Mouse (Mus musculus): ENCODE results near the gene Btn1a1. TPM values are rescaled to one million over a fixed set of nuclear protein-coding genes. Genes with fewer than 3 reads are reported as not detected.

Btn1a1 gene
- polyA plus RNA-seq, 1 experiment from 2014 or later = 0.08 TPM

DNA sequence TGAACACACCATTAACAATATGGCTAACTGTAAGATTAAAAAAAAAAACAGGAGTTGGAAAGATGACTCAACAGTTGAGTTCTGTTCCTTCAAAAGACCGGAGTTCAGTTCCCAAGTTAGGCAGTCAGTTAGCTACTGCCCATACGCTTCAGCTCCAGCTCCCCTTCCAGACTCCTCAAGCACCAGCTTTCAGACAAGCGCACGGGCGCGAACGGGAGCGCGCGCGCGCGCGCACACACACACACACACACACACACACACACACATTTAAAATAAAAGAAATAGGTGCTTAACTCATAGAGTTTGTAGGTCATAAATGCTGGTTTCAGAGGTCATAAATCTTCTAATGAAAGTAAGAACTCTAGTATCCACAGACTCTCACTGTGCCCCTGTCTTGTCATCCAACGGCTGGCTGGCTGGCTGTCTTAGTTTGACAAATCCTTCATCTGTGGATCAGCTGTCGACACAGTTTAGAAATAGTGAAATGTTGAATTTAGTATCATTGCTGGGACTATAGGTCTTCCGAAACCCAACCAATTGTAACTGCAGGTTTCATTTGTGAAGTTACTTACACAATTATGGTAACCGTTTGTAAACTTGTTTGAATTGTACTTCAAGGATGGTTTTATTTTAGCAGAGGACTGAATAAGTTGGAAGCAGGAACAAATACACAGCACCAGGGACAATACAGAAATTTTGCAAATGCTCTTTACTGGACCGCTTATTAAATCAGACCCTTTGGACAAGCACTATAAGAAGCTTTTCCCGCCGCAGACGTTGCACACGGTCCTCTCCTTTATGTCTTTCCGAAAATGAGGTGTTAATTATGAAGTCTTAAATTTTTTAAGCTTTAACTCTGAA is 16.2 kb downstream of the Btn1a1 start:
- H3K4me3 ChIP-seq = peak overlapping the region; percentile 50
- peaks cover 13% of the 10 kb centered on the region for H3K4me1 ChIP-seq
- H3K9me3 ChIP-seq = no peaks in the 10 kb centered on the region
- no peak for ATAC-seq (replicated peaks)
- H3K36me3 ChIP-seq = no peaks in the 10 kb centered on the region
- H3K27me3 ChIP-seq = no peaks in the 10 kb centered on the region
- H3K27ac ChIP-seq (replicated peaks) = peak overlapping the region; percentile 76
- peak overlapping the region; percentile 68 for H3K9ac ChIP-seq (replicated peaks)
- under 1% methylated on average over 24 of the region's 24 CpGs for WGBS
- H3K4me2 ChIP-seq (replicated peaks) = peak overlapping the region; percentile 66

DNA sequence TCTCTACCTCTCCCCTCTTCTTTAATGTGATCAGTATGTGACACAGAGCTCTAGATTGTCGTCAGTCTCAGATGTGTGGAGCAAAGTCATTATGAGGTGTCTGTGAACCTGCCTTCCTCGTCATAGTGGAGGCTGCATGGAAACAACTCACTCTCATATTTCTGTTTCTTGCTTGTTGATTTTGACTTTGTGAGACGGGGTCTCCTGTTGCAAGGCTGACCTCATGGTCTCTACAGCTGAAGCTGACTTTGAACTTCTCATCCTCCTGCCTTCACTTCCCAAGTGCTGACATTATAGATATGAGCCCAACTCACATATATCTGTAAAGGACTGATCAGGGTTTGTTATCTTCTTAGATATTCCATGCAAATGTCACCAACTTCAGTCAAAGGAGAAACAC is 16.9 kb downstream of the Btn1a1 start:
- ATAC-seq (replicated peaks) = no peak
- Histone ChIP-seq H3K27ac (replicated peaks) (no peak overlapping the region), H3K27me3 (no peaks in the 10 kb centered on the region), H3K4me3 (peak overlapping the region; percentile 50), H3K4me1 (peaks cover 19% of the 10 kb centered on the region), H3K36me3 (no peaks in the 10 kb centered on the region), H3K4me2 (replicated peaks) (peak overlapping the region; percentile 66), H3K9ac (replicated peaks) (no peak overlapping the region), H3K9me3 (no peaks in the 10 kb centered on the region)
- WGBS = 61% methylated on average over 3 of the region's 3 CpGs

DNA sequence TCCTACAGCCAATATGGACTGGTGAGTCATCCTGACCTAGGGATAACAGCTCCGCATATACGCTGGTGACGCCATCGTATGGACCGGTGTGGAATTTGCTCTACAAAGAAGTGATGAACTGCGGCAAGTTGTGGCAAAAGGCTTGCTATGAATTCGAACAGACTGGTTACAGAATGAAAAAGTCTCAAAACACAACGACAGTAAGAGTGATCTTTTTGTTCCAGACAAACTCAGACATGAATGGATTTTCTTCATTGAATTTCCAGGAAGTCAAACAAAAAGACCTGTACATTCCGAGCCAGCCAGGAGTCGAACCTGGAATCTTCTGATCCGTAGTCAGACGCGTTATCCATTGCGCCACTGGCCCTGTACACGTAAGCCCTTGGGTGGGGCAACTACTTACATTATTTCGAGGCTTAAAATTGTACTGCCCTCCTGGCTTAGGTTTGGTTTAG is 19.2 kb downstream of the Btn1a1 start:
- H3K4me2 ChIP-seq (replicated peaks) = peak overlapping the region; percentile 47
- peaks cover 19% of the 10 kb centered on the region for H3K4me1 ChIP-seq
- peak overlapping the region; percentile 99 for H3K27ac ChIP-seq (replicated peaks)
- H3K9me3 ChIP-seq = no peaks in the 10 kb centered on the region
- no peaks in the 10 kb centered on the region for H3K27me3 ChIP-seq
- peak overlapping the region; percentile 95 for H3K9ac ChIP-seq (replicated peaks)
- peak overlapping the region; percentile 87 for H3K4me3 ChIP-seq
- no peaks in the 10 kb centered on the region for H3K36me3 ChIP-seq
- peak; percentile 71 for ATAC-seq (replicated peaks)
- under 1% methylated on average over 16 of the region's 16 CpGs for WGBS

DNA sequence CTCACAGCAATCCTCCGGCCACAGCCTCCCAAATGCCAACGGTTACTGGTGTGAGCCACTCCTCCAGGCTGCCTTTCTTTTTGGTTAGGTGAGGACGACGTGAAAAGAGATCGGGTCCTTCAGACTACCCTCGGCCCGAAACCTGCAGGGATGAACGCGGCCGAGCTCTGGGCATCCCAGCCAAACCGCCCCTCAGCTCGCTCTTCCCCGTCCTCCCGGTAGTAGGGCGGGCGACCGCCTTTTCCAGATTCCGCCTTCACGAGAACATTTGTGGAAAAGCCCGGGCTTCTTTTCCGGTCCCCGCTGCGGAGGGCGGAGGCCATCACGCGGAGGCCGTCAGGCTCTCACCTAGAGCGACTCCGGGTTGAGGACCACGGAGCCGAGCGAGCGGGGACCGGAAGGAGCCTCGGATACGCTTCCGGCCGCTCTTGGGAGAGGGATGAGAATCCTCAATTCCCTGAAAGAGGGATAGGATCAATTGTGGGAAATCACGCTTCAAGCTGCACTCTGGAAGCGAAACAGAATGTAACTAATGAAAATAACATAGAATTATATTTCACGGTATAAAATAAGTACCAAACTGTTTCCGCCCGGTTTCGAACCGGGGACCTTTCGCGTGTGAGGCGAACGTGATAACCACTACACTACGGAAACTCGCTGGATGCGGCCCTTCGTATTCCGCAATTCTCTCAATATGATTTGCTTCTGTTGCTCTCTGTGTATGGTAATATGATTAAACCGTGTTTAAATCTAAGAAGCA is 20.0 kb downstream of the Btn1a1 start:
- Histone ChIP-seq H3K9me3 (no peaks in the 10 kb centered on the region), H3K9ac (replicated peaks) (peak overlapping the region; percentile 95), H3K36me3 (no peaks in the 10 kb centered on the region), H3K27ac (replicated peaks) (peak overlapping the region; percentile 99), H3K27me3 (no peaks in the 10 kb centered on the region), H3K4me1 (peaks cover 19% of the 10 kb centered on the region), H3K4me2 (replicated peaks) (peak overlapping the region; percentile 47), H3K4me3 (peak overlapping the region; percentile 87)
- under 1% methylated on average over 55 of the region's 55 CpGs for WGBS
- peak; percentile 91 for ATAC-seq (replicated peaks)

DNA sequence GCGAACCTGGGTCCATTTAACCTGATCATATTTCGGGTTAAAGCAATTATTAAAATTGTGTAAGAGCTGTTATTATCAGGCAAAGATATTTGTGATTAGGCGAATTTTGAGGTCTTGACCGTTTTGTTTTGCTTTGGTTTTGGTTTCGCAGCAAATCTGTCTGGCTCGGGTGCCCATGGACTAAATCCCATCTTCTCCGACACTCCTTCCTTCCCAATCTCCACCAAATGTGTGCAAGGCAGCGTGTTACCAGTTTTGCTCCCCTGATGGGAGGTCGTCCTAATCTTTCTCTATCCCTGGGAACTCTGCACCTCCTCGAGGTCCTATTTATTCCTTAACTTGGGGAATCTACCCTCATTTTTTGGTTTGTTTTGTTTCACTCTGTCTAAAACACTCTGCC is 20.5 kb downstream of the Btn1a1 start:
- peaks cover 19% of the 10 kb centered on the region for H3K4me1 ChIP-seq

DNA sequence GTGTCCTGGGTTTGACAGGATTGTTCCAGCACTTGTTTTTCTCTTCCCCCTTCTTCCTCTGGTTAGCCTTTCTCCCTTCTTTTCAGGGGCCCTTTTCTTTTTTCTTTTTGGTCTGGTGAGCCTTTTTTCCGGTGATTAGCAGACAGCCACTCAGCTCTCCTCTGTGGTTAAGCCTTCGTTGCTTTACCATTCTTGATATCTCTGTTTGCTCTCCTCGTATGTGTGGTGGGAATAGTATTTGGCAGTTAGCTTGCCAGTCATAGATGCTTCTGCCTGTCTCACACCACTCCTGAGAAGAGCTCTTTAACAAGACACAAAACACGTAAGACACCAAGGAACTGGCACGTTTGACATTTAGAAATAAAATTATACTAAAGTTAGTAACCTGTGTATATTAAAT is 21.2 kb downstream of the Btn1a1 start:
- Histone ChIP-seq H3K9ac (replicated peaks) (0 out of 2 replicates have a peak overlapping the region, but pooled peaks have one; percentile 11), H3K27ac (replicated peaks) (peak overlapping the region; percentile 99), H3K4me2 (replicated peaks) (peak overlapping the region; percentile 47), H3K27me3 (no peaks in the 10 kb centered on the region), H3K9me3 (no peaks in the 10 kb centered on the region), H3K4me3 (peak overlapping the region; percentile 87), H3K36me3 (no peaks in the 10 kb centered on the region), H3K4me1 (peaks cover 19% of the 10 kb centered on the region)
- WGBS = 35% methylated on average over 5 of the region's 5 CpGs
- ATAC-seq (replicated peaks) = no peak

More for the DNA sequence above, 20.5 kb downstream of the Btn1a1 start:
- 3% methylated on average over 10 of the region's 10 CpGs for WGBS
- no peaks in the 10 kb centered on the region for H3K27me3 ChIP-seq
- peak overlapping the region; percentile 99 for H3K27ac ChIP-seq (replicated peaks)
- H3K9ac ChIP-seq (replicated peaks) = peak overlapping the region; percentile 95
- H3K4me3 ChIP-seq = peak overlapping the region; percentile 87
- peak; percentile 15; the same call in 1 of the 2 replicates for ATAC-seq (replicated peaks)
- no peaks in the 10 kb centered on the region for H3K9me3 ChIP-seq
- H3K4me2 ChIP-seq (replicated peaks) = peak overlapping the region; percentile 47
- no peaks in the 10 kb centered on the region for H3K36me3 ChIP-seq

DNA sequence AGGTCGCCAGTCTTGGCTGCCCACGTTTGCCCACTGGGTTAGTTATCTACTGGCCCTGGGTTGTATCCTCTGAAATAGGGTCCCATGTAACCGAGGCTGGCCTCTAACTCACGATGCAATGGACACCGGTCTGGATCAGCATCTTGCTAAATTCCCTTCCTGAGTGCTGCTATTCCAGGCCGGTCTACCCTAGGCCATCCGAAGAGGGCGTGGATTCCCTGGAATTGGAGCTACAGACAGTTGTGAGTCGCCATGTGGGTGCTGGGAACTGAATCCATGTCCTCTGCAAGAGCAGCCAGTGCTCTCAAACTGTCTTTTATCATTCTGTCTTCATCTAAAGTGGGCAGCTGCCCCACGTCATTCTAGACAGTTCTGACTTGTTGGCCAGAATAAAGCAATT is 25.8 kb downstream of the Btn1a1 start:
- ATAC-seq (replicated peaks) = no peak
- H3K4me2 ChIP-seq (replicated peaks) = no peak overlapping the region
- H3K27me3 ChIP-seq = no peaks in the 10 kb centered on the region
- WGBS = 68% methylated on average over 10 of the region's 10 CpGs
- H3K36me3 ChIP-seq = no peaks in the 10 kb centered on the region
- no peak overlapping the region for H3K9ac ChIP-seq (replicated peaks)
- no peak overlapping the region for H3K27ac ChIP-seq (replicated peaks)
- H3K4me1 ChIP-seq = peaks cover 32% of the 10 kb centered on the region
- no peaks in the 10 kb centered on the region for H3K9me3 ChIP-seq
- H3K4me3 ChIP-seq = no peak overlapping the region

DNA sequence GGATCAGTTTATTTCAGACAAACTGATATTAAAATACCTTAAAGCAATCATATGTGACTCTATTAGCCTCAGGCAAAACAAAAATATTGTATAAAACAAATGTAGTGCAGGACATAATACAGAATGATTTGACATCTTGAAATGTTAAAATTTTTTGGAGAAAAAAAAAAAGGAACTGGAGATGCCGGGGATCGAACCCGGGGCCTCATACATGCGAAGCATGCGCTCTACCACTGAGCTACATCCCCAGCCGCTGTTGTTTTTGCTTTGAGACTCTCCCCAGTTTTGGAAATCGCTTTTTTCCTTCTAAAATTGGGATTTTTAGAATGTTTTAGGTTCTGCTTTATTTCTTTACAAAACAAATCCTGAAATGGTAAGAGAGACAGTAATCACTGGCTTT is 27.2 kb downstream of the Btn1a1 start:
- H3K36me3 ChIP-seq = no peaks in the 10 kb centered on the region
- WGBS = 1% methylated on average over 7 of the region's 7 CpGs
- H3K27ac ChIP-seq (replicated peaks) = peak overlapping the region; percentile 62
- H3K4me3 ChIP-seq = peak overlapping the region; percentile 59
- H3K27me3 ChIP-seq = no peaks in the 10 kb centered on the region
- H3K9me3 ChIP-seq = no peaks in the 10 kb centered on the region
- peak overlapping the region; percentile 76 for H3K4me2 ChIP-seq (replicated peaks)
- H3K9ac ChIP-seq (replicated peaks) = 0 out of 2 replicates have a peak overlapping the region, but pooled peaks have one; percentile 35
- peak; percentile 65 for ATAC-seq (replicated peaks)
- peaks cover 31% of the 10 kb centered on the region for H3K4me1 ChIP-seq

DNA sequence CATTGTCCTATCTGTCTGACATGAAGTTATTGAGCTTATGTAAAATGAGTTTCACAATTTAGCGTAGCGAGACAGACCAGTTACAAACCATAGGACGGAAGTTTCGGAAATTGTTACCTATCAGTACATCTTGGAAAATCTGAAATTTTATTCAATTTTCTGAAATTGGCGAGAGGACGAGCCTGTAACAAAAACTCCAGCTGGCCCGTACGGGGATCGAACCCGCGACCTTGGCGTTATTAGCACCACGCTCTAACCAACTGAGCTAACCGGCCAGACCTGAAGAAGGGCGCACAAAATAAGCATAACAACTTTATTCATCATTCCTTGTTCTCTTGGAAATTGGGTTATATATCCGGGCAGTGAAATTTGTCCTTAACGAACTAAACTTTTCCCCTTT is 27.8 kb downstream of the Btn1a1 start:
- Histone ChIP-seq H3K36me3 (no peaks in the 10 kb centered on the region), H3K4me1 (peaks cover 35% of the 10 kb centered on the region), H3K4me3 (peak overlapping the region; percentile 59), H3K9ac (replicated peaks) (peak overlapping the region; percentile 56), H3K27ac (replicated peaks) (peak overlapping the region; percentile 72), H3K27me3 (no peaks in the 10 kb centered on the region), H3K4me2 (replicated peaks) (peak overlapping the region; percentile 76), H3K9me3 (no peaks in the 10 kb centered on the region)
- peak; percentile 89 for ATAC-seq (replicated peaks)
- under 1% methylated on average over 17 of the region's 17 CpGs for WGBS

DNA sequence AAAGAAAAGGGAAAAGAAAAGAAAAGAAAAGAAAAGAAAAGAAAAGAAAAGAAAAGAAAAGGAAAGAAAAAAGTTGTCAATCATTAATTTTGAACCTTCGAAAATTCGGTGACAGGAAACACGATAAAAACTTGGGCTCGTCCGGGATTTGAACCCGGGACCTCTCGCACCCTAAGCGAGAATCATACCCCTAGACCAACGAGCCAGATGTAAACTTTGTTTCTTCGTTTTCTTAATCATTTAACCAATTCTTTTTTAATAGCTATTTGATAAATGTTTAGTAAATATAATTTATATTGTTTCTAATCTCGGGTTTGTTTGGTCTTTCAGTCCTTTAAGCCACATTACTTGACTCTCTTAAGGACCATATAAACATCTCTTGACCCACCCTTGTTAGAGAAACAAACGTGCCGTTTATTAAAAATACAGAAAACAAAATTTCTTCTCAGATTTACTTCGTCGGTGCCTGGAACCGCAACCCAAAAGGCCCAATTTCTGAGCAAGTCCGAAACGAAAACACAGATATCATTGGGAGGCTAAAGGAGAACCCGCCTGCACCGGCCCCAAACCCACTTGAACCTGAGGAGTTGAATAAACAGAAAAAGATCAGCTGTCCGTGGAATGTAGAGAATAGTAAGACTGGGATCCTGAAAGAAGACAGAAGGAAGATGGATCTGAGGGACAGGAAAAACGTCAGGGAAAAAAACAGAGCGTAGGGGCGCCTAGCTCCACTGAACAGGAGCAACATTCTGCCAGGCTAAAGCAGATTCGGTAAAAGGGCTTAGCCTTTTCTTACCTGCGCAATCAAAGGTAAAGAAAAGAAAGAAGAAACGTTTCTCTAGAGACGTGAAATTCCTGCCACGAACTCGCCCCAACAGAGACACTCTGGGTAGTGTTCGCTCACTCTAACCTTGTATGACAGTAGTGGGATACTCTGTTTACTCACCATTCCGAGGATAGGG is 28.6 kb downstream of the Btn1a1 start:
- Histone ChIP-seq H3K4me1 (peaks cover 38% of the 10 kb centered on the region), H3K4me2 (replicated peaks) (peak overlapping the region; percentile 76), H3K9me3 (no peaks in the 10 kb centered on the region), H3K36me3 (no peaks in the 10 kb centered on the region), H3K4me3 (peak overlapping the region; percentile 59), H3K27ac (replicated peaks) (peak overlapping the region; percentile 72), H3K27me3 (no peaks in the 10 kb centered on the region), H3K9ac (replicated peaks) (peak overlapping the region; percentile 56)
- peak; percentile 33; the same call in 1 of the 2 replicates for ATAC-seq (replicated peaks)
- under 1% methylated on average over 32 of the region's 32 CpGs for WGBS

DNA sequence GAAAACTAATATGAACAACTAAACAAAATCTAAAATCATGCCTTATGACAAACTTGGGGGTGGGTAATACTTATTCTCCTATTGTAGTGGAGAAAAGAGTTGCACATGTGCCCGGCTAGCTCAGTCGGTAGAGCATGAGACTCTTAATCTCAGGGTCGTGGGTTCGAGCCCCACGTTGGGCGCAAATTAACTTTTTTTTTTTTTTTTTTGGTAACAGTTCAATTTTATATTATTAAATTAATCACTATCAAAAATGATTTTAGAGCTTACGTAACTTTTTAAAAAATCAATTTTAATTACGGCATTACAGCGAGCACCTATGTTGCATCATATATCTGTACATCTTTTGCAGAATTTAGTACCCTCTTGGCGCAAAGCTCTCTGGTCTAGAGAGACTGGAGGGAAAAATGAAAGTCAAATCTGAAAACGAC is 29.5 kb downstream of the Btn1a1 start:
- no peak for ATAC-seq (replicated peaks)
- H3K9me3 ChIP-seq = no peaks in the 10 kb centered on the region
- H3K27ac ChIP-seq (replicated peaks) = no peak overlapping the region
- no peaks in the 10 kb centered on the region for H3K27me3 ChIP-seq
- peak overlapping the region; percentile 30; the same call in 1 of the 2 replicates for H3K4me3 ChIP-seq
- WGBS = under 1% methylated on average over 11 of the region's 11 CpGs
- peaks cover 45% of the 10 kb centered on the region for H3K4me1 ChIP-seq
- H3K36me3 ChIP-seq = no peaks in the 10 kb centered on the region
- H3K4me2 ChIP-seq (replicated peaks) = peak overlapping the region; percentile 40
- H3K9ac ChIP-seq (replicated peaks) = no peak overlapping the region
